Mouse (Mus musculus) layer of hippocampus, postnatal 10 days (tissue): Measurements from ENCODE around the gene Copa. TPM values are rescaled to one million over a fixed set of nuclear protein-coding genes. Genes with fewer than 3 reads are reported as not detected.
A peak's percentile ranks its signal among the peaks of the same experiment; 100 is the strongest.

ENCODE experiments used
- DNase-seq, 2 experiments: peaks; one replicate each; pipeline ENCODE4 v3.0.0; 2021; ENCODE audit warnings: low spot score in 2 of 2
- total RNA-seq, 2 experiments: library from RNA; stranded (reverse); gene quantifications; 2 replicates each; pipeline ENCODE4 v1.2.3; 2021

Gene Copa
- total RNA-seq, 2 experiments from 2014 or later, result 165 TPM

DNA sequence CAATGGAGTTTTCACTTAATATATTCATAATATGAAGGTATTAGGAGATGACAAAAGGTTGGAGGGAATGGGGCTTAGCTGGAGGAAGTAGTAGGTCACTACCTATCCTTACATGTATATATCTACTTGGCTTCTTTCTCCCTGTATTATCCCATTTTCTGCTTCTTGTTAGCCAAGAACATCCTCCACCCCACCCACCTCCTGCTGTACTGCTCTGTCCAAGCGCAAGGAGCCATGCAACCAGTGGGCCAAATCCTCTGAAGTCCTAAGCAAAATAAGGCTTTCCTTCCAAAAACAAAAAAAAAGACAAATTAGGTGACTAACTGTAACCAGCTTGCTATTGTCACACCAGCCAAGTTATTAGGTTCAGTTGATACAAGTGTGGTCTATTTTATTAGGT lies 58.5 kb downstream of the Copa start:
- no peak for DNase-seq

DNA sequence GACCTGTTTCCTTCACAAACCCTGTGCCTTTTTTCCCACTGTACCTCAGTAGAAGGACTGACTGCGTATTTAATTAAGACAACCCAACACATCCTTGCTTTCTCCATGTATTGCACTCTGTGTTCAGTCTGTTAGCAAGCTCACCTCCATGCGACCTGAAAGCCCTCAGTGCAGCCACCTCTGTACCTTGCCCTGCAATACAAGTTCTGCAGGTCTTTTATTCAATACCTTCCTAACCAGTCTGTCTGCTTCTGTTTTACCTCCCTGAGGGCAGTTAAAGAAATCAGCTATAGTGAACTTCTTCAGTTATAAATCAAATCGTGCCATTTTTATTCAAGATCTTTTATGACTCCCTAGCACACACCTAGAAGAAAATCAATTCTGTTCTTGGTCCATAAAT lies 59.2 kb downstream of the Copa start:
- DNase-seq, result no peak

DNA sequence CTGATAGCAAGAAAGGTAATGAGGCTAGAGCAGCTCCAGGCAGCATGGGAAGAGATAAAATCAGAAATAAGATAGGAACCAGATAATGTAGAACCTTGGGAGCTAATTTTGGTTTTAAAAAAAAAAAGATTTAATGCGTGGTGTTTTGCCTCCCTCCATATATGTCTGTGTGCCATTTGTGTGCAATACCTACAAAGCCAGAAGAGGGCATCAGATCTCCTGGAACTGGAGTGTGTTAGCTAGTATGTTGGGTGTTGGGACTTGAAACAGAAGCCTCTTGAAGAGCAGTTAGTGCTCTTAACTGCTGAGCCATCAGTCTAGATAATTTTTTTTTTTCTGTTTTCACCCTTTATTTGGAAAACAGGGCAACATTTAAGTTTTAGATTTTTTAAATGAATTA lies 61.2 kb downstream of the Copa start:
- DNase-seq, result peak; percentile 56 to 68

DNA sequence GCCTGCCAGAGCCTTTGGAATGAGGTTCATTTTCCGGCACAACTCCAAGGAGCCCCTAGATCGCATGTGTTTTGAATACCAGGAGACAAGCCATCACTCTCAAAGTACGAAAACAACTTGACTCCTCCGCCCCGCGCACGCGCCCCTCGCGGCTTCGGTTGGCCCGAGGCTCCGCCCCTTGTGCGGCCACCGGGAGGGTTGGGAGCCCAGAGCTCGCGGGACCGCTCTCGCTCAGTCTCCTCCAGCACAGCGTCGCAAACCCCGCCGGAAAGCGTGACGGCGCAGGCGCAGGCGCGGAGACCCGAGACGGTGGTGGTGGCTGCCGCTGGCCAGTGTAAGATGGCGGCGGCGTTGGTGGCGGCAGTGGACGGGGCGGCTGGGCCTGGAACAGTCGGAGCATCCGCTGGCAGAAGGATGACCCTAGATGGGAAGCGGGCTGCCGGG lies 65.5 kb downstream of the Copa start, which contains the start of gene Dcaf8:
TSS of gene Dcaf8 (plus strand) at position 250 of the 444 bp plus-strand sequence.
- peak; percentile 94 to 97 for DNase-seq

DNA sequence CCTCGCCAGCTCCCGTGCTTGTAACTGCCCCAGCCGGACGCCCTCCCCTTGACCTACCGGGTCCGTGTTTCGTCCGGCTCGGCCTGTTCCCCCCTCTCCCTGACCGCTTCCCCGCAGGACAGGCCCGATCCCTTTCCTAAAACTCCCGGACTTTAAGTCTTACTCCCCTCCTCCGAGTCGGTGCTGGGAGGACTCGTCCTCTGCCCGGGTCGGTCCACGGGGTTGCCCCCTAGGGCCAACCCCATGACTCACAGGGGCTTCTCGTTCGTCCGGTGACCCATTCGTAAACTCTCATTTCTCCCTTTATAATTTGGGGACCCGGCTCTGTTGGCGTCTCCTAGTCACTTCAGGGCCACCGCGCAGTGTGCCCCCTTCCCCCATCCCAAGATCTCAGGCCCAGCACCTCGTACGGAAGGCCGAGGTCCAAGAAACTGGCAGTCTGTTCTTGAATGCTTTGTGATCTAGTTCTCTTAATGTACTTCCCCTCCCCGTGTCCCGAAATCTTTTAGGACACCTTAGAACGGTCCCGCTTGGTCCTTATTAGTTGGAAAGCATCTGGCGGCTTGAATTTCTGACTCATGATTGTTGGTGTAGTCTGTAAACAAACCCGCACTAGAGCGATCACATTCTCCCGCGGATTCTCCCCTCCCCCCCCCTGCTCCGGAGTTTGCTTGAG lies 66.1 kb downstream of the Copa start:
- peak; percentile 25 to 44 for DNase-seq

DNA sequence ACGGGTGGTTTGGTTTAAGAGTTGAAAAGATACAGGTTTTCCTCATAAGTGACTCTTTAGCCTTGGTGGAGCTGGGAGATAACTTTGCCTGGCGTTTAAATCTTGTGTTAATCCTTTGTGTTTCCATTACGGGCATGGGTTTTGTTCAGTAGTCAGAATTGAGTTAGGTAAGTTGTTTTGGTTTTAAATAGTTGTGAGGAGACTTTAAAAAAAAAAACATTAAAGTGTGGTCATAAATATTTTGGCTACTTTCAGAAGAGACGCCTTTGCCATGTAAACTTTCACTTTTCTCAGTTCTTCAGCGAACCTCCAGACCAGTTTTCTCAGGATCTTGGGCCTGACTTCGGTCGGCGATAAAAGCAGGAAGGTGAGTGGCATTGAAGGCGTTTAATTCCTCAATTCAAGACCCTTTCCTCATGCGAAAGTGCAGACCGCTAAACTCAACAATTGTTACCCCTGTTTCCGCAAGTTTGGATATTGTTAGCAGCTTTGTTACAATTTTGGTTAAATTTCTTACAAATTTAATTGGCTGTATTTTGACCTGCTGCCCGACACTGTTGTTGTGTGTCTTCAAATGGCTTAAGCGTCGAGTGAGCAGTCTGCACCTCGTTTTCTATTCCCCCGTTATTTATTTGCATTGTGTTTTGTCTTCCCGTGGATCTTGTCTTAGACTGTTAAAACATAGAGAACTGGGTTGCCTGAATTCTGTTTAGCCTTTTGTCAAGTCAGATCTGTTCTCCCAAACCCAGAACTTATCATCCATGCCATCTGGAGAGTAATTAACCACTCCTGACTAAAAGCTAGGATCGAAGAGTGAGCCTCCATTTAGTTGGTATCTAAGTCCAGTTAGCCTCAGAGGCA lies 66.9 kb downstream of the Copa start:
- no peak for DNase-seq

DNA sequence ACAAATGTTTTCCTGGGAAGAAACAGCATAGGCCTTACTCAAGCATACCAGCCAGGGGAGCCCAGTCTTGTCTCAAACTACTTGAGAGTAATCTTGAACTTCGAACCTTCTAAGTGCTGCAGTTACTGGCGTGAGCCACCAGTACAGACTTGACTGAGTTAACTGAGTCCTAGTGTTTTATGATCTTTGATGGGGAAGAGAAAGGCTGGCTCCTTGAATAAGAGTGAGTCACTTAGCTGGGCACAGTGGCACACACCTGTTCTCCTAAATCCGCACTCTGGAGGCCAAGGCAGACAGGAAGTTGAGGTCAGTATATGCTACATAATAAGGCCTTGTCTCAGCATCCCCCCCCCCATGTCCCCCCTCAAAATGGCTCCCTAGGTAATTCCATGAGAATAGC lies 72.2 kb downstream of the Copa start:
- DNase-seq, result no peak

DNA sequence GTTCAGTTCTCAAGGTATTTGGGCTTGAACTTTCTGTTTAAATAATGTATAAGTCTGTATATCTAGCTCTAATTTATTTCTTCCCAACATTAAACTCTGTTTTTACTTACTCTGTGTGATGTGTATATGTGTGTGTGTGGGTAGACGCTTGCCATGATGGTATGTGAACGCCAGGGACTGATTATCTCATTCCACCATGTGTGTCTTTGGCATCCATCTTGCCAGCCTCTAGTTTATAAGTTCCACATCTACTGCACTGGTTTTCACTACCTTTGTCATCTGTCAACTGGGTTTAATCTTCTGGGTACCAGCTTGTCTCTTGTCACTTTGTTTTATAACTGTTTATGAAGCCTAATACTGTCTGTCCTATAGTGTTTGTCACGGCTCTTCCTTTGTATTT lies 73.2 kb downstream of the Copa start:
- no peak for DNase-seq

DNA sequence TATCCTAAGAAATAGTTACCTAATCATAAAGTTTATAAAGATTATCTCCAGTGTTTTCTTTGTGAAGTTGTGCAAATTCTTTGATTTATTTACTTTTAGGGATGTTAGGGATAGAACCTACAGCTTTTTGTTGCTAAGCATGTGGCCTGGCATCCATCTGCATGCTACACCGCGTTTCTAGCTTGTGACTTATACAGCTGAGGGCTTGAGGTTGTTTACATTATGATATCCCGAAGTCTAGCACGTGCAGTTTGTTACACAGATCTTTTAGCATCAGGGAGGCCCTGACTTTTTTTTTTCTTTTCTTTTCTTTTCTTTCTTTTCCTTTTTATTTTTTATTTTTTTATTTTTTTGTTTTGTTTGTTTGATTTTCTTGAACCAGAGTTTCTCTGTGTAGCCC lies 77.6 kb downstream of the Copa start:
- DNase-seq, result no peak

DNA sequence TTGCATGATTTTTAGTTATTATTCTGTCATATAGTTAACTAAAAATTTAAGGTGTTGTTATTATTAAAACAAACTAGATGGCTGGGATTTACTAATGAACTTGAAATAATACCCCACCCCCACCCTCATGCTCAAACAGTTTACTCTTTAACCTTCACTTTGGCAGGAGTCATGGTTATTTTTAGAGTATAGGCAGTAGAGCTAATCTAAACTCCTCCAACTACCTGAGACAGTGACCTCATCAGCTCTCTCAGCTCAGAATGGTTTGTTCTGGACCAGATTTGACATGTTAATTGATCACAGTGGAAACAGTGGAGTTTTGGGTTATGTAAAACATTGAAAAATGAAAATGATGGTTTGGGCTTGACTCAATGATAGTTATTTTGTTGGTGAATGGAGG lies 78.2 kb downstream of the Copa start:
- DNase-seq, result no peak

DNA sequence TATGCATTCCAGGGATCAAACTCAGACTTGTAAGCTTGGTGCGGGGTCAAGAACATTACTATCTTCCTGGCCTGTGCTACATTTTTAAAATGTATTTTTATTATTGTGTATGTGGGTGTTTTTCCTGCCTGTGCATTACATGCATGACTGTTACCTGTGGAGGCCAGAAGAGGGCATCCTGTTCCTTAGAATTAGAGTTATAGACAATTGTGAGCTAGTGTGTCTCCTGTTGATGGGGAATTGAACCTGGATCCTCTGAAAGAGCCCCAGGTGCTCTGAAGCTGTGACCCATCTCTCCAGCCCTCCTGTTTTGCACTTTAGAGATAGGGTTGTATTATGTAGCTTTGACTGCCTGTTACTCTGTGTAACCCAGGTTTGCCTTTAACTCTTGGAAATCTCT lies 79.7 kb downstream of the Copa start:
- DNase-seq, result no peak

DNA sequence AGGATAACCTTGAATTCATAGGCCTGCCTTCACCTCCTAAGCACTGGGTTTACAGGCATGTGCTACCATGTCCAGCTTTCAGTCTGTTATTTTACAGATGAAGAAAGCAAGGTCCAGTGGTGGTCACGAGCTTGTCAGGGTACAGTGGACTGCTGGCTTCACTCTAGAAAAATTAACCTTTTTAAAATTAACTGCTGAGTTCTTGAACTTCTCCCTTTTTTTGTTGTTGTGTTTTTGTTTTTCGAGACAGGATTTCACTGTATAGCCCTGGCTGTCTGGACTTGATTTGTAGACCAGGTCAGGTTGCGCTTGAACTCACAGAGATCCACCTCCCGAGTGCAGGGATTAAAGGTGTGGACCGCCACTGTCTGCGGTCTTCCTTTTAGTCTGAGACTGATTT lies 80.6 kb downstream of the Copa start:
- DNase-seq, result no peak

DNA sequence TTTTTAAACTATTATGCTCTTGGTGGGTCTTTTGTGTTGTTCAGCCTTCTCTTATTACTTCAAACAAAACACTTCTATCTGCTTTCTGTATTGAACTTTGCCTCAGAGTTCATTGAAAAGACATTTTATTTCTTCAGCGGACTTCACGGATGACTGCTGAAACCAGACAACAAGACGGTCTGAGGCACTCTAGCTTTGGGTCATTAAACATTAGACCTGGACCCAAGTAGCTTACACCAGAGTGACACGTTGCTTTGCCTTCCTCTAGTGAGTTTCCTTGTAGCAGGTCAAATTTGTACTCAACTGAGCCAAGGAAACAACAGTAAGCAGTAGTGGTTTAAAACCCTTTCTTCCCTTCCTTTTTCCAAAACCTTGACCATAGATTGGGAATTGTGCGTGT lies 85.6 kb downstream of the Copa start:
- DNase-seq, result no peak

DNA sequence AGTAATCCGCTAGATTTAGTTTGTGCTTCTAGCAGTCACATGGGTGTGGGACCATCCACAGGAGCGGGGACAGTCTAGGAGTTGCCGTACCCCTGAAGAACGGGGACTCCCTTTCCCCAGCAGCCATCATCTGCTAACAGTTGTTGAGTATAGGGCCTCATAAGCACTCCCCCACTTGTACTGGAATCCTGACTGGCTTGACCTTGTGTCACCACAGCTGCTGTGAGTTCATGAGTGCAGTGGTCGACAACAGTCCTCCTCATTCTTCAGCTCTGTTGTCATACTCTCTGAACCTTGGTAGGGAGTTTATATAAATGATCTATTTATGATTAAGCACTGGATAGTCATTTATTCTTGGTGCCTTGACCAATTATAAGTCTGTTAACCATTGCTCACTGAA lies 87.5 kb downstream of the Copa start:
- DNase-seq, result no peak

Other genes with a start within 250 kb of the Copa start
- gene Cd84, start 242.8 kb upstream of the Copa start, total RNA-seq, result 1 to 10 TPM; 1.8 to 2.0 TPM
- under 1 TPM; 0.16 to 0.18 TPM for gene Gm10521, start 186.9 kb upstream of the Copa start, total RNA-seq
- under 1 TPM in 1 of 2 experiments, not detected in 1; 0.27 TPM for gene Slamf6, start 165.0 kb upstream of the Copa start, total RNA-seq
- 10 to 100 TPM; 32.3 to 33.0 TPM for gene Vangl2, start 54.1 kb upstream of the Copa start, total RNA-seq
- 1 to 10 TPM; 1.8 TPM for gene Nhlh1, start 25.0 kb upstream of the Copa start, total RNA-seq
- gene Ncstn, start 266 bp downstream of the Copa start, total RNA-seq, result 10 to 100 TPM; 72.0 to 79.4 TPM
- gene Pex19, start 44.2 kb downstream of the Copa start, total RNA-seq, result 100 to 1,000 TPM; 105 to 106 TPM
- 10 to 100 TPM; 85.4 to 90.5 TPM for gene Dcaf8, start 65.6 kb downstream of the Copa start, total RNA-seq
- gene Pea15a, start 124.3 kb downstream of the Copa start, total RNA-seq, result 100 to 1,000 TPM; 351 to 392 TPM
- 1 to 10 TPM; 1.2 to 1.6 TPM for gene Casq1, start 137.3 kb downstream of the Copa start, total RNA-seq
- not detected for gene Atp1a4, start 175.9 kb downstream of the Copa start, total RNA-seq
- gene Igsf8, start 179.1 kb downstream of the Copa start, total RNA-seq, result 100 to 1,000 TPM; 178 to 204 TPM
- 100 to 1,000 TPM; 472 TPM for gene Atp1a2, start 215.5 kb downstream of the Copa start, total RNA-seq
- gene Kcnj9, start 246.8 kb downstream of the Copa start, total RNA-seq, result 10 to 100 TPM; 38.4 to 46.7 TPM